ENCODE assay signal across 12 mouse cellular contexts in the genomic region with DNA sequence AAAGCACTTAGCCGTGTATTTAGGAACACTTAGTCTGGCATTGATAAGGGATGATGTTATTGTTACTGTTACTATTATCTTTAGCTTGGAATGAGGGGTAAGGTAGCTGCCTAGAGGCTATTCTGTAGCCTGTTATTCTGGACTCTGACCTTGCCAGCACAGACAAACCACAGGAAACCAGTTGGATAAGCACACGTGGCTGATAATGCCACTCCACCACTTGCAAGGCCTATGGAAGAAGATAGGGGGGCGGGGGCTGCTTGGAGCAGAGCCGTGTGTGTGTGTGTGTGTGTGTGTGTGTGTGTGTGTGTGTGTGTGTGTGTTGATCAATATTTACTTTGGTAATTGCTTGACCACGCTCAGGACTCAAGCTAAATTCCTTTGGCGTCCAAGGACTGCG.
DNase-seq lines count a peak whose midpoint lies in the region; ATAC-seq and TF ChIP-seq lines count a peak whose summit lies in the region.
"Had no signal": no experiment of that assay in that cellular context is flagged by ENCODE, and none has a peak within 500 bp of the region (broad histone marks: within the 10 kb centered on the region; RNA-seq: fewer than 3 reads in every experiment).

No protein-coding gene starts in this region.

- no peak overlapping the region for H3K9ac ChIP-seq in embryonic facial prominence, embryonic 14.5 days (ENCODE audit: low read depth, low read length)
- H3K9ac ChIP-seq in kidney, postnatal 0 days (ENCODE audit: low read depth, low read length) = no peak overlapping the region
- no peak overlapping the region for H3K9ac ChIP-seq in liver, adult 2 months (ENCODE audit: low read depth, low read length)
- no peak overlapping the region for H3K9ac ChIP-seq in stomach, embryonic 16.5 days (ENCODE audit: low read length)
- H3K9ac ChIP-seq in forebrain, embryonic 11.5 days (ENCODE audit: low read length) = no peak overlapping the region
- H3K9ac ChIP-seq: midbrain, embryonic 13.5 days; neural tube, embryonic 12.5 days had no signal

- H3K36me3 ChIP-seq in embryonic facial prominence, embryonic 14.5 days (ENCODE audit: control insufficient read depth, insufficient read depth, low read length) = no peaks in the 10 kb centered on the region
- H3K36me3 ChIP-seq in embryonic facial prominence, embryonic 10.5 days (replicated peaks) = no peaks in the 10 kb centered on the region
- no peaks in the 10 kb centered on the region for H3K36me3 ChIP-seq in kidney, postnatal 0 days (ENCODE audit: insufficient read depth, low read length)
- no peaks in the 10 kb centered on the region for H3K36me3 ChIP-seq in liver, adult 2 months (ENCODE audit: control insufficient read depth, insufficient read depth, low read length)
- no peaks in the 10 kb centered on the region for H3K36me3 ChIP-seq in stomach, embryonic 16.5 days (ENCODE audit: control insufficient read depth, insufficient read depth, low read length)
- no peaks in the 10 kb centered on the region for H3K36me3 ChIP-seq in forebrain, embryonic 11.5 days (ENCODE audit: control insufficient read depth, insufficient read depth, low read length)
- H3K36me3 ChIP-seq: midbrain, embryonic 13.5 days; neural tube, embryonic 12.5 days had no signal

- H3K27ac ChIP-seq in embryonic facial prominence, embryonic 14.5 days (replicated peaks; ENCODE audit: low read depth, low read length) = no peak overlapping the region
- no peak overlapping the region for H3K27ac ChIP-seq in embryonic facial prominence, embryonic 10.5 days (replicated peaks)
- H3K27ac ChIP-seq in kidney, postnatal 0 days = peak overlapping the region; percentile 57; the same call in 1 of the 2 replicates
- H3K27ac ChIP-seq in liver, adult 2 months (replicated peaks; ENCODE audit: insufficient read depth, low read depth, low read length) = peak overlapping the region; percentile 33
- no peak overlapping the region for H3K27ac ChIP-seq in stomach, embryonic 16.5 days (ENCODE audit: low read length)
- no peak overlapping the region for H3K27ac ChIP-seq in forebrain, embryonic 11.5 days (ENCODE audit: low read depth, low read length)
- H3K27ac ChIP-seq: gastrocnemius, adult 2 months; midbrain, embryonic 13.5 days; neural tube, embryonic 12.5 days had no signal

- ATAC-seq in embryonic facial prominence, embryonic 14.5 days (ENCODE audit: low read depth) = peak; percentile 16; the same call in 1 of the 2 replicates
- ATAC-seq in kidney, postnatal 0 days (replicated peaks; ENCODE audit: low FRiP score, low read depth) = peak; percentile 62
- peak; percentile 48; the same call in 1 of the 2 replicates for ATAC-seq in stomach, embryonic 16.5 days (ENCODE audit: insufficient read depth, low FRiP score)
- ATAC-seq in forebrain, embryonic 11.5 days (replicated peaks; ENCODE audit: low FRiP score) = no peak
- ATAC-seq: midbrain, embryonic 13.5 days had no signal

- no peak for DNase-seq in embryonic facial prominence, embryonic 14.5 days (ENCODE audit: low spot score)
- DNase-seq in embryonic facial prominence, embryonic 10.5 days (ENCODE audit: low spot score) = no peak
- DNase-seq in kidney, postnatal 0 days (ENCODE audit: low spot score) = no peak
- DNase-seq in kidney, postnatal 25 days = no peak
- DNase-seq in liver, adult 2 months (ENCODE audit: extremely low read depth, low read depth, low spot score) = peak; percentile 70
- no peak for DNase-seq in forebrain, embryonic 11.5 days (ENCODE audit: low spot score)
- DNase-seq in layer of hippocampus, postnatal 14 days (ENCODE audit: low spot score in 2 of 2) = no peak
- DNase-seq: cerebellum, postnatal 25 days had no signal

- 39% methylated on average over 7 of the region's 7 CpGs for WGBS in embryonic facial prominence, embryonic 14.5 days
- WGBS in embryonic facial prominence, embryonic 10.5 days = 70% methylated on average over 7 of the region's 7 CpGs
- WGBS in kidney, postnatal 0 days = 27% methylated on average over 7 of the region's 7 CpGs
- WGBS in liver, adult 2 months = 30% methylated on average over 7 of the region's 7 CpGs
- WGBS in stomach, embryonic 16.5 days = 47% methylated on average over 7 of the region's 7 CpGs
- 79% methylated on average over 7 of the region's 7 CpGs for WGBS in forebrain, embryonic 11.5 days

- H3K9me3 ChIP-seq in embryonic facial prominence, embryonic 14.5 days (ENCODE audit: control insufficient read depth, low read length) = no peaks in the 10 kb centered on the region
- no peaks in the 10 kb centered on the region for H3K9me3 ChIP-seq in embryonic facial prominence, embryonic 10.5 days
- no peaks in the 10 kb centered on the region for H3K9me3 ChIP-seq in kidney, postnatal 0 days (replicated peaks; ENCODE audit: low read length)
- no peaks in the 10 kb centered on the region for H3K9me3 ChIP-seq in stomach, embryonic 16.5 days (replicated peaks; ENCODE audit: control insufficient read depth, low read length)
- no peaks in the 10 kb centered on the region for H3K9me3 ChIP-seq in forebrain, embryonic 11.5 days (ENCODE audit: control insufficient read depth, low read length)
- H3K9me3 ChIP-seq: midbrain, embryonic 13.5 days; neural tube, embryonic 12.5 days had no signal

- H3K4me3 ChIP-seq in embryonic facial prominence, embryonic 14.5 days (ENCODE audit: low read depth, low read length) = no peak overlapping the region
- no peak overlapping the region for H3K4me3 ChIP-seq in embryonic facial prominence, embryonic 10.5 days
- no peak overlapping the region for H3K4me3 ChIP-seq in kidney, postnatal 0 days (replicated peaks; ENCODE audit: low read depth, low read length)
- no peak overlapping the region for H3K4me3 ChIP-seq in liver, adult 2 months (ENCODE audit: insufficient read depth, low read depth, low read length)
- no peak overlapping the region for H3K4me3 ChIP-seq in stomach, embryonic 16.5 days (replicated peaks; ENCODE audit: low read length)
- no peak overlapping the region for H3K4me3 ChIP-seq in forebrain, embryonic 11.5 days (ENCODE audit: low read depth, low read length)
- H3K4me3 ChIP-seq: midbrain, embryonic 13.5 days; neural tube, embryonic 12.5 days had no signal

- TF ChIP-seq CTCF in kidney, postnatal 0 days (IDR thresholded peaks at IDR 0.05; ENCODE audit: low read depth) = no peak
- no peak for TF ChIP-seq CTCF in liver, adult 2 months (IDR thresholded peaks at IDR 0.05; ENCODE audit: low read depth, low read length)

- no peak overlapping the region for H3K4me2 ChIP-seq in embryonic facial prominence, embryonic 14.5 days (ENCODE audit: low read depth, low read length)
- no peak overlapping the region for H3K4me2 ChIP-seq in kidney, postnatal 0 days (ENCODE audit: low read length)
- H3K4me2 ChIP-seq in stomach, embryonic 16.5 days (ENCODE audit: low read depth, low read length) = no peak overlapping the region
- no peak overlapping the region for H3K4me2 ChIP-seq in forebrain, embryonic 11.5 days (ENCODE audit: low read depth, low read length, severe bottlenecking)
- H3K4me2 ChIP-seq: midbrain, embryonic 13.5 days; neural tube, embryonic 12.5 days had no signal

- H3K27me3 ChIP-seq in embryonic facial prominence, embryonic 14.5 days (replicated peaks; ENCODE audit: control insufficient read depth, insufficient read depth, low read length) = no peaks in the 10 kb centered on the region
- peaks cover 4% of the 10 kb centered on the region; the same call in 1 of the 2 replicates for H3K27me3 ChIP-seq in embryonic facial prominence, embryonic 10.5 days (replicated peaks; ENCODE audit: low read depth, poor library complexity, severe bottlenecking)
- no peaks in the 10 kb centered on the region for H3K27me3 ChIP-seq in kidney, postnatal 0 days (ENCODE audit: insufficient read depth, low read length)
- H3K27me3 ChIP-seq in liver, adult 2 months (ENCODE audit: control insufficient read depth, insufficient read depth, low read length) = no peaks in the 10 kb centered on the region
- H3K27me3 ChIP-seq in stomach, embryonic 16.5 days (ENCODE audit: control insufficient read depth, insufficient read depth, low read length) = no peaks in the 10 kb centered on the region
- no peaks in the 10 kb centered on the region for H3K27me3 ChIP-seq in forebrain, embryonic 11.5 days (ENCODE audit: control insufficient read depth, insufficient read depth, low read length)
- H3K27me3 ChIP-seq: midbrain, embryonic 13.5 days; neural tube, embryonic 12.5 days had no signal

- no peak for TF ChIP-seq POLR2A in liver, adult 2 months (IDR thresholded peaks at IDR 0.05; ENCODE audit: extremely low read depth, insufficient read depth, low read length)

- H3K4me1 ChIP-seq in embryonic facial prominence, embryonic 14.5 days (ENCODE audit: control insufficient read depth, insufficient read depth, low read length) = peaks cover 22% of the 10 kb centered on the region
- H3K4me1 ChIP-seq in embryonic facial prominence, embryonic 10.5 days = peaks cover 23% of the 10 kb centered on the region
- peaks cover 9% of the 10 kb centered on the region for H3K4me1 ChIP-seq in kidney, postnatal 0 days (replicated peaks; ENCODE audit: insufficient read depth, low read length)
- peaks cover 21% of the 10 kb centered on the region for H3K4me1 ChIP-seq in liver, adult 2 months (ENCODE audit: control insufficient read depth, insufficient read depth, low read length)
- H3K4me1 ChIP-seq in stomach, embryonic 16.5 days (ENCODE audit: control insufficient read depth, insufficient read depth, low read length) = peaks cover 17% of the 10 kb centered on the region
- no peaks in the 10 kb centered on the region for H3K4me1 ChIP-seq in forebrain, embryonic 11.5 days (replicated peaks; ENCODE audit: control insufficient read depth, insufficient read depth, low read length)

- no peaks in the 10 kb centered on the region for H3K79me2 ChIP-seq in liver, adult 2 months (ENCODE audit: control insufficient read depth, insufficient read depth, low read length)

Comparison
In these comparisons a context has a peak if more than half of its experiments do, and no peak if none do; other contexts are left out.
1. H3K27ac ChIP-seq: peak in kidney, postnatal 0 days (single experiment) and liver, adult 2 months (single experiment); none in embryonic facial prominence, embryonic 14.5 days (single experiment), embryonic facial prominence, embryonic 10.5 days (single experiment), stomach, embryonic 16.5 days (single experiment) and forebrain, embryonic 11.5 days (single experiment).